In the genomic region with DNA sequence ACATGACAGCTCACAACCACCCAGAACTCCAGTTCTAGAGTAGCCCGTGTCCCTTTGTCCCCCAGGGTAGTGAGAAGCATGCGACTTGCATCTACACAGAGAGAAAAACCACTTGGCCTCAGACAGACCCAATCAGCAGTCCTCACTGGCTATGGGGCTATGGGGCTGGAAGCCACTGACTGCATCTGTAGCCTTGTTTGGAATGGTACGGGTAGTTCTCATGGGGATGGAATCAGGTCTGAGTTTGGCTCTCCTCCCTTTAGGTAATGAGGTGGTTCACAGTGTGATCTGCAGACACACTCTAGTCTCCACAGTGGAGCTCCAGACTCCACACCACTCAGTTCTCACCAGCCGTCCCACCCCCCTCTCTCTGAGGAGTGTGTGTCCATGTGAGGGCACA, we compare ENCODE assay signal across 21 mouse cellular contexts. TPM values are rescaled to one million over a fixed set of nuclear protein-coding genes. Genes with fewer than 3 reads are reported as not detected.
"Had no signal": no experiment of that assay in that cellular context is flagged by ENCODE, and none has a peak within 500 bp of the region (broad histone marks: within the 10 kb centered on the region; RNA-seq: fewer than 3 reads in every experiment).

No protein-coding gene starts in this region.

- DNase-seq: lung, adult 2 months; lung, postnatal 14 days; lung, postnatal 36 days; right cerebral cortex, adult 18-20 months; right cerebral cortex, postnatal 25 days; right cerebral cortex, postnatal 4 days; spleen, adult 18-20 months; thymus, adult 18-20 months; thymus, postnatal 14 days; thymus, postnatal 36 days had no signal

- H3K4me1 ChIP-seq: megakaryocyte, embryonic 14.5 days; midbrain, embryonic 15.5 days had no signal

- H3K27me3 ChIP-seq: lung, embryonic 15.5 days; megakaryocyte, embryonic 14.5 days; midbrain, embryonic 13.5 days; midbrain, embryonic 15.5 days; neural tube, embryonic 12.5 days had no signal

- H3K9ac ChIP-seq: lung, embryonic 15.5 days; midbrain, embryonic 13.5 days; midbrain, embryonic 15.5 days; neural tube, embryonic 12.5 days had no signal

- H3K4me2 ChIP-seq: lung, embryonic 15.5 days; midbrain, embryonic 11.5 days; midbrain, embryonic 13.5 days; midbrain, embryonic 15.5 days; neural tube, embryonic 12.5 days had no signal

- H3K27ac ChIP-seq: lung, embryonic 15.5 days; macrophage; midbrain, embryonic 13.5 days; midbrain, embryonic 15.5 days; neural tube, embryonic 12.5 days had no signal

- H3K9me3 ChIP-seq: lung, embryonic 15.5 days; megakaryocyte, embryonic 14.5 days; midbrain, embryonic 13.5 days; midbrain, embryonic 15.5 days; neural tube, embryonic 12.5 days had no signal

- H3K4me3 ChIP-seq: lung, embryonic 15.5 days; megakaryocyte, embryonic 14.5 days; midbrain, embryonic 13.5 days; midbrain, embryonic 15.5 days; neural tube, embryonic 12.5 days had no signal

- ATAC-seq: lung, postnatal 0 days; midbrain, embryonic 13.5 days; midbrain, embryonic 15.5 days had no signal

RNA-seq across cellular contexts. Expression of a gene that starts 20.7 kb away (rescaled TPM):
- total RNA-seq: megakaryocyte progenitor cell, adult 5-6 weeks; monocyte, adult 5-6 weeks; neutrophil, adult 5-6 weeks had no signal
